Mouse (Mus musculus): Measurements from ENCODE around the gene Cdh13. TPM values are rescaled to one million over a fixed set of nuclear protein-coding genes. Genes with fewer than 3 reads are reported as not detected.
A peak's percentile ranks its signal among the peaks of the same experiment; 100 is the strongest.

Cdh13 gene
- 6.3 and 9.3 TPM in 2 replicates for total RNA-seq (2021)
- long read RNA-seq, partial matches to known transcripts: 2 of 3 reads
- long read RNA-seq, other reads (novel, unspliced or antisense): 1 of 3 reads

- peak; percentile 37 for DNase-seq
Measured at GRCm38 (mm10) chr8:118283600-118284111, at the start of gene Cdh13. Gene Cdh13 (plus strand): TSS chr8:118283733.

GRCm38 (mm10) chr8:118235626-118236025, 47.9 kb upstream of the Cdh13 start:
- no peak for DNase-seq

- DNase-seq: peak; percentile 74
Measured at GRCm38 (mm10) chr8:118237150-118237620, 46.3 kb upstream of the Cdh13 start.

- no peak for DNase-seq
Measured at GRCm38 (mm10) chr8:118238156-118238555, 45.4 kb upstream of the Cdh13 start.

GRCm38 (mm10) chr8:118239186-118239585, 44.3 kb upstream of the Cdh13 start:
- DNase-seq: peak; percentile 17

GRCm38 (mm10) chr8:118249319-118249718, 34.2 kb upstream of the Cdh13 start:
- DNase-seq: no peak

GRCm38 (mm10) chr8:118249923-118250322, 33.6 kb upstream of the Cdh13 start:
- DNase-seq: no peak

- no peak for DNase-seq
Measured at GRCm38 (mm10) chr8:118263117-118263516, 20.4 kb upstream of the Cdh13 start.

GRCm38 (mm10) chr8:118270751-118271402, 12.7 kb upstream of the Cdh13 start:
- peak; percentile 46 for DNase-seq

GRCm38 (mm10) chr8:118272493-118272892, 11.0 kb upstream of the Cdh13 start:
- no peak for DNase-seq

- DNase-seq: no peak
Measured at GRCm38 (mm10) chr8:118274243-118274642, 9.3 kb upstream of the Cdh13 start.

GRCm38 (mm10) chr8:118274688-118275087, 8.8 kb upstream of the Cdh13 start:
- peak; percentile 78 for DNase-seq

GRCm38 (mm10) chr8:118284112-118285029, 838 bp downstream of the Cdh13 start:
- peak; percentile 53 for DNase-seq

- DNase-seq: no peak
Measured at GRCm38 (mm10) chr8:118285596-118286281, 2.2 kb downstream of the Cdh13 start.

- no peak for DNase-seq
Measured at GRCm38 (mm10) chr8:118286282-118287180, 3.0 kb downstream of the Cdh13 start.

- no peak for DNase-seq
Measured at GRCm38 (mm10) chr8:118287496-118287895, 4.0 kb downstream of the Cdh13 start.

GRCm38 (mm10) chr8:118288259-118288952, 4.9 kb downstream of the Cdh13 start:
- no peak for DNase-seq

- no peak for DNase-seq
Measured at GRCm38 (mm10) chr8:118289091-118289490, 5.6 kb downstream of the Cdh13 start.

GRCm38 (mm10) chr8:118289525-118289924, 6.0 kb downstream of the Cdh13 start:
- DNase-seq: no peak

GRCm38 (mm10) chr8:118290266-118290665, 6.7 kb downstream of the Cdh13 start:
- DNase-seq: no peak
